Mouse (Mus musculus) heart, adult 2 months (tissue): ENCODE results near the gene Gm49358.

Experiments used
- CTCF ChIP-seq: fragments of 200-600 bp; IDR thresholded peaks from 2 replicates; pipeline ENCODE4 v1.8.1; 2022; ENCODE audit warnings: antibody characterized with exemption, mild to moderate bottlenecking, moderate library complexity
- EP300 ChIP-seq: fragments of 200-500 bp; IDR thresholded peaks from 2 replicates; pipeline ENCODE4 v1.6.1; 2011; ENCODE audit warnings: low read depth, low read length, control low read depth; ENCODE audit not compliant: insufficient read depth

DNA sequence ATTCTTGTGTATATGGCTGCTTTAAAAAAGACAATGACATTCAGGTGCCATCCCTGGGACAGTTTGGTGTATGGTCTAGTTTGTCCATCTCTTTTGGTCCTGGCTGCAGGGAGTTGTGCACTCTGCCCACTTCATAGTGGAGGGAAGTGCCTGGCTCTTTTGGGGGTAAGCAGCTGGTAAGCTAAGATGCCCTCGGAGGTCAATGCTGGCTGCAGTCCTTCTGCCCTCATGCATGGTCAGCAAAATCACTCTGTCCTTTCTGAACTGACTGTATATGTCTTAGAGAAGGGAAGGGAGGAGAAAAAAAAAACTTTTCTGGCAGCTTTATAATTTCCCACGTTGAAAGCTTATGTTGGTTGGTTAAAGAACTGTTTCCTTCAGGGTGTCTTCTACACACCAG is 21.6 kb downstream of the Gm49358 start:
- no peak for TF ChIP-seq CTCF
- TF ChIP-seq EP300 = no peak
